Mouse (Mus musculus) MEL (cell line): ENCODE measurements at regions not wholly inside any gene's neighbourhood (a gene's known extent, or its start where the extent isn't known, plus 50 kb on each side); places are given as distances from the start of the nearest gene placed in this dataset.

Experiments
- DNase-seq: peaks from one replicate; pipeline ENCODE4 v3.0.0; 2011; ENCODE audit warnings: low read depth, low spot score
- H3K27ac ChIP-seq: 2 replicates; pipeline ENCODE4 v1.5.1; 2012; ENCODE audit warnings: low read depth, mild to moderate bottlenecking, control low read depth, low read length, moderate library complexity; ENCODE audit not compliant: control insufficient read depth
- H3K27me3 ChIP-seq, 2 experiments: fragments of 150-350 bp in 1 of 2; sonication (generic) in 1 of 2; 2 replicates each; pipeline ENCODE4 v1.6.1; 2012; ENCODE audit warnings: low read length in 2 of 2, mild to moderate bottlenecking in 2 of 2, improper control_type of control experiment in 1 of 2, moderate library complexity in 1 of 2; ENCODE audit not compliant: insufficient read depth in 2 of 2, control insufficient read depth in 1 of 2
- H3K36me3 ChIP-seq, 2 experiments: 2 replicates each; pipeline ENCODE4 v1.6.1; 2012 to 2014; ENCODE audit warnings: low read length in 2 of 2, improper control_type of control experiment in 1 of 2, inconsistent platforms in 1 of 2, mild to moderate bottlenecking in 1 of 2; ENCODE audit not compliant: insufficient read depth in 2 of 2, control insufficient read depth in 1 of 2
- H3K4me1 ChIP-seq, 2 experiments: fragments of 150-350 bp in 1 of 2; sonication (generic) in 1 of 2; 2 replicates each; pipeline ENCODE4 v1.6.1; 2012; ENCODE audit warnings: low read length in 2 of 2, improper control_type of control experiment in 1 of 2, mild to moderate bottlenecking in 1 of 2; ENCODE audit not compliant: insufficient read depth in 2 of 2, control insufficient read depth in 1 of 2
- H3K4me3 ChIP-seq, 2 experiments: fragments of 150-350 bp in 1 of 2; sonication (generic) in 1 of 2; 2 replicates each; pipeline ENCODE4 v1.5.1; 2012; ENCODE audit warnings: low read depth in 2 of 2, low read length in 2 of 2, mild to moderate bottlenecking in 2 of 2, moderate library complexity in 2 of 2, control low read depth in 1 of 2, improper control_type of control experiment in 1 of 2; ENCODE audit not compliant: control insufficient read depth in 1 of 2, insufficient read depth in 1 of 2
- H3K79me2 ChIP-seq: 2 replicates; pipeline ENCODE4 v1.6.1; 2012; ENCODE audit warnings: mild to moderate bottlenecking, low read length, moderate library complexity; ENCODE audit not compliant: control insufficient read depth, poor library complexity, insufficient read depth
- H3K9ac ChIP-seq: 2 replicates; pipeline ENCODE4 v1.6.1; 2012; ENCODE audit warnings: low read depth, mild to moderate bottlenecking, control low read depth, low read length, moderate library complexity; ENCODE audit not compliant: control insufficient read depth, poor library complexity, severe bottlenecking
- H3K9me3 ChIP-seq: fragments of 150-350 bp; sonication (generic); replicated peaks from 2 replicates; pipeline ENCODE4 v1.6.1; 2012; ENCODE audit warnings: mild to moderate bottlenecking, low read length, improper control_type of control experiment, moderate library complexity; ENCODE audit not compliant: insufficient read depth
- BHLHE40 ChIP-seq: IDR thresholded peaks from 2 replicates; pipeline ENCODE4 v1.6.1; 2012; ENCODE audit warnings: low read depth, mild to moderate bottlenecking, inconsistent platforms, low read length, improper control_type of control experiment, borderline replicate concordance
- CTCF ChIP-seq, 3 experiments: IDR thresholded peaks in 2 of 3; conservative IDR thresholded peaks in 1 of 3; 2 replicates each; pipeline ENCODE4 v1.5.1; 2011 to 2012; ENCODE audit warnings: low read length in 3 of 3, low read depth in 2 of 3, mild to moderate bottlenecking in 2 of 3, improper control_type of control experiment in 1 of 3, inconsistent platforms in 1 of 3, mixed read lengths in 1 of 3, moderate library complexity in 1 of 3; ENCODE audit not compliant: control insufficient read depth in 1 of 3, insufficient read depth in 1 of 3, poor library complexity in 1 of 3, severe bottlenecking in 1 of 3
- ELF1 ChIP-seq: IDR thresholded peaks from 2 replicates; pipeline ENCODE4 v1.6.1; 2014; ENCODE audit warnings: low read depth, mild to moderate bottlenecking, inconsistent platforms, low read length, improper control_type of control experiment, moderate library complexity
- GABPA ChIP-seq: IDR thresholded peaks from 2 replicates; pipeline ENCODE4 v1.6.1; 2012; ENCODE audit warnings: low read depth, mild to moderate bottlenecking, inconsistent platforms, low read length, improper control_type of control experiment, moderate library complexity
- JUND ChIP-seq: IDR thresholded peaks from 2 replicates; pipeline ENCODE4 v1.6.1; 2011; ENCODE audit warnings: low read depth, mild to moderate bottlenecking, improper control_type of control experiment, low read length
- KAT2A ChIP-seq: conservative IDR thresholded peaks from 2 replicates; pipeline ENCODE4 v1.6.1; 2012; ENCODE audit warnings: low read depth, low read length, improper control_type of control experiment, inconsistent platforms
- MAFK ChIP-seq: IDR thresholded peaks from 2 replicates; pipeline ENCODE4 v1.6.1; 2011; ENCODE audit warnings: low read depth, mild to moderate bottlenecking, low read length, improper control_type of control experiment, borderline replicate concordance
- MXI1 ChIP-seq: IDR thresholded peaks from 2 replicates; pipeline ENCODE4 v1.6.1; 2011; ENCODE audit warnings: mild to moderate bottlenecking, low read depth, low read length, improper control_type of control experiment
- MYB ChIP-seq: IDR thresholded peaks from 2 replicates; pipeline ENCODE4 v1.6.1; 2011; ENCODE audit warnings: mild to moderate bottlenecking, low read depth, low read length, improper control_type of control experiment
- NRF1 ChIP-seq: IDR thresholded peaks from 2 replicates; pipeline ENCODE4 v1.6.1; 2014; ENCODE audit warnings: low read depth, mild to moderate bottlenecking, inconsistent platforms, low read length, improper control_type of control experiment, moderate library complexity; ENCODE audit not compliant: poor library complexity, insufficient read depth, severe bottlenecking
- POLR2AphosphoS5 ChIP-seq: IDR thresholded peaks from 2 replicates; pipeline ENCODE4 v1.6.1; 2012; ENCODE audit warnings: low read depth, borderline replicate concordance, mild to moderate bottlenecking, inconsistent platforms, low read length, moderate library complexity, mixed read lengths
- RCOR1 ChIP-seq: IDR thresholded peaks from 2 replicates; pipeline ENCODE4 v1.6.1; 2012; ENCODE audit warnings: low read depth, mild to moderate bottlenecking, inconsistent platforms, low read length, improper control_type of control experiment
- SIN3A ChIP-seq: IDR thresholded peaks from 2 replicates; pipeline ENCODE4 v1.6.1; 2012; ENCODE audit warnings: low read length, improper control_type of control experiment, inconsistent platforms
- SMC3 ChIP-seq: IDR thresholded peaks from 2 replicates; pipeline ENCODE4 v1.6.1; 2011; ENCODE audit warnings: low read depth, low read length, improper control_type of control experiment
- TBP ChIP-seq: IDR thresholded peaks from 2 replicates; pipeline ENCODE4 v1.8.0; 2011; ENCODE audit warnings: low read depth, low read length, improper control_type of control experiment
- TCF12 ChIP-seq: IDR thresholded peaks from 2 replicates; pipeline ENCODE4 v1.6.1; 2014; ENCODE audit warnings: low read depth, mild to moderate bottlenecking, inconsistent platforms, low read length, improper control_type of control experiment, moderate library complexity
- USF1 ChIP-seq: IDR thresholded peaks from 2 replicates; pipeline ENCODE4 v1.6.1; 2014; ENCODE audit warnings: low read depth, mild to moderate bottlenecking, inconsistent platforms, low read length, improper control_type of control experiment, moderate library complexity
- USF2 ChIP-seq, 2 experiments: IDR thresholded peaks; 2 replicates each; pipeline ENCODE4 v1.6.1; 2011 to 2012; ENCODE audit warnings: improper control_type of control experiment in 2 of 2, low read length in 2 of 2, borderline replicate concordance in 1 of 2, inconsistent platforms in 1 of 2, low read depth in 1 of 2, mild to moderate bottlenecking in 1 of 2; ENCODE audit not compliant: insufficient read depth in 1 of 2
- ZNF384 ChIP-seq: IDR thresholded peaks from 2 replicates; pipeline ENCODE4 v1.6.1; 2012; ENCODE audit warnings: low read depth, mild to moderate bottlenecking, inconsistent platforms, low read length, improper control_type of control experiment

DNA sequence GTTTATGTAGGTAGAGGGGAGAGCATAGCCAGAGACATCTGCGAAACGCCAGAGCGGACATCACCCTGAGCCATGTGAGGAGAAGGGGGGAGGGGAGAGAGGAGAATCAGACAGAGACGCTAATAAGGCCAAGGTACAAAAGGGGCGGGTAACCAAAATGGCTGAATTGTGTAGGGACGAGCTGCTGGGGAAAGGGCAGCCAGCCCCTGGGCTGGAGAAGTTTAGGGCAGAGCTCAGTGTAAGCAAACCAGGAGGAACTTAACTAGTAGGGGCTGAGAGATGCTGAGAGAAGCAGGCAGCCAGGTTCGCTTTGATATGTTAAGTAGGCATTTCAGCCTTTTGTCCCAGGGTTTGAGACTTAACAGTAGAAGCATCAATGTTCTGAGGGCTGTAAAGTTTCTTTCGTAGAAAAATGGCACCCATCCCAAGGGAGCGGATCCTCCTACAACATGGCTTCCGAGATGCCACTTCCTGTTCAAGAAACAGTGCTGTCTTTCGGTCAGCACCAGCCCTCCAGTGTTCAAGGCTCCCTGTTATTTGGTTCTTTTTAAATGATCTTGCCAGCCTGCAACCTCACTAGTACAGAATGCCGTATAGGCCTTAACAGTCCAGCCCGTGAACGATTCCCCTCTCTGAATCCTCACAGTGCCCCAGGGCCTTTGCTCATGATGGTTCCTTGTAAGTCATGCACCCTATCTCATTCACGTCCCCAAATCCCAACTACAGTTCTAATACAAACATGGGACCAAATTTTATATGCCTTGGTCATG is 55.4 kb upstream of the Mboat1 start:
- no peak for TF ChIP-seq TBP
- TF ChIP-seq GABPA = no peak
- TF ChIP-seq MYB = no peak
- no peak for TF ChIP-seq SMC3
- no peak for TF ChIP-seq USF1
- no peak for TF ChIP-seq MXI1
- no peak for TF ChIP-seq ZNF384
- TF ChIP-seq JUND = no peak
- no peak for TF ChIP-seq POLR2AphosphoS5
- no peak for TF ChIP-seq TCF12
- no peak for TF ChIP-seq ELF1
- TF ChIP-seq NRF1 = no peak
- no peak for TF ChIP-seq MAFK
- TF ChIP-seq SIN3A = no peak
- no peak for TF ChIP-seq CTCF (IDR thresholded peaks at IDR 0.05 in 2 of 3, conservative IDR thresholded peaks at IDR 0.05 in 1 of 3; ENCODE audit: control insufficient read depth in 1 of 3, insufficient read depth in 1 of 3, low read depth in 2 of 3, low read length in 3 of 3, poor library complexity in 1 of 3, severe bottlenecking in 1 of 3)
- no peak for TF ChIP-seq RCOR1
- no peak for TF ChIP-seq KAT2A
- TF ChIP-seq BHLHE40 = no peak
- TF ChIP-seq, all 39 proteins: peak for 0
- Histone ChIP-seq H3K9me3 (no peaks in the 10 kb centered on the region), H3K79me2 (no peaks in the 10 kb centered on the region), H3K36me3 (peaks cover 0 to 9% of the 10 kb centered on the region in 2 experiments; a peak in 2 of 4 replicates), H3K9ac (no peak overlapping the region), H3K27ac (no peak overlapping the region), H3K4me3 (no peak overlapping the region), H3K27me3 (peaks cover 8 to 9% of the 10 kb centered on the region in 2 experiments), H3K4me1 (peaks cover 0 to 7% of the 10 kb centered on the region in 2 experiments; a peak in 3 of 4 replicates)
- DNase-seq = no peak

DNA sequence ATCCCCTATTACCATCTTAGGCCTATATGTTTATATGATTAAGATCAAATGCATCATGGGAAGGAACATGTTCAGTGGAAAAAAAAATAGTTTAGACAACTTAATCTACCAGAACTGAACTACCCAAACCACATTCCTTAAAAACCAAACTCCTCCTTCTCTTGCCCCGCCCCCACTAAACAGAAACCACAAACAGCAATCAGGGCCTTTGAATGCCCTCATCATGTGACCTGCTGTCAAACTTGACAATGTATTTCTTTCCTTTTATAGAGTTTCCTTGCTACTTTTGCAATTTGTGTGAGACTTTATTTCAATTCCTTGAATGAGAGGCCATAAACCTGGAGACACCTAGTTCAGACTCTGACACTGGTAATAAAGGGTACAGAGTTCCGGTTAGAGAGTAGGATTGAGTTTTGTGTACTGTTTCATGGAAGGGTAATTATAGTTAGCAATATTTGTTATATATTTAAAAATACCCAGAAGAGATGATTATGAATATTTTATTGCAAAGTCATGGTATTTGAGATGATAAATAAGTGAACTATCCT is 61.7 kb upstream of the Mboat1 start:
- Histone ChIP-seq H3K9me3 (no peaks in the 10 kb centered on the region), H3K4me3 (no peak overlapping the region), H3K9ac (no peak overlapping the region), H3K27ac (no peak overlapping the region), H3K27me3 (peaks cover 2 to 9% of the 10 kb centered on the region in 2 experiments), H3K4me1 (no peaks in the 10 kb centered on the region), H3K79me2 (no peaks in the 10 kb centered on the region), H3K36me3 (no peaks in the 10 kb centered on the region)
- DNase-seq = no peak
- no peak for TF ChIP-seq USF2 (IDR thresholded peaks at IDR 0.05; ENCODE audit: borderline replicate concordance in 1 of 2, insufficient read depth in 1 of 2, low read depth in 1 of 2, low read length in 2 of 2)
